Mouse (Mus musculus): ENCODE data around the gene Ptgds. TPM values are rescaled to one million over a fixed set of nuclear protein-coding genes. Genes with fewer than 3 reads are reported as not detected.

The Ptgds gene
- polyA plus RNA-seq, 1 experiment from 2014 or later, result 1.5 TPM

- Histone ChIP-seq H3K27ac (ENCODE audit: low read depth, low read length) (no peak overlapping the region), H3K9ac (ENCODE audit: low read depth, low read length) (no peak overlapping the region), H3K4me2 (replicated peaks; ENCODE audit: low read depth, low read length) (no peak overlapping the region), H3K27me3 (ENCODE audit: control insufficient read depth, insufficient read depth, low read length) (no peaks in the 10 kb centered on the region), H3K36me3 (ENCODE audit: control insufficient read depth, insufficient read depth, low read length) (no peaks in the 10 kb centered on the region), H3K9me3 (ENCODE audit: control insufficient read depth, low read length) (no peaks in the 10 kb centered on the region), H3K4me1 (ENCODE audit: control insufficient read depth, insufficient read depth, low read length) (no peaks in the 10 kb centered on the region), H3K4me3 (ENCODE audit: low read length) (no peak overlapping the region)
- no peak for ATAC-seq (ENCODE audit: low FRiP score, low TSS enrichment)
- 77% methylated on average over 10 of the region's 10 CpGs for WGBS
Measured at GRCm38 (mm10) chr2:25468962-25469915, 607 bp downstream of the Ptgds start.

DNA sequence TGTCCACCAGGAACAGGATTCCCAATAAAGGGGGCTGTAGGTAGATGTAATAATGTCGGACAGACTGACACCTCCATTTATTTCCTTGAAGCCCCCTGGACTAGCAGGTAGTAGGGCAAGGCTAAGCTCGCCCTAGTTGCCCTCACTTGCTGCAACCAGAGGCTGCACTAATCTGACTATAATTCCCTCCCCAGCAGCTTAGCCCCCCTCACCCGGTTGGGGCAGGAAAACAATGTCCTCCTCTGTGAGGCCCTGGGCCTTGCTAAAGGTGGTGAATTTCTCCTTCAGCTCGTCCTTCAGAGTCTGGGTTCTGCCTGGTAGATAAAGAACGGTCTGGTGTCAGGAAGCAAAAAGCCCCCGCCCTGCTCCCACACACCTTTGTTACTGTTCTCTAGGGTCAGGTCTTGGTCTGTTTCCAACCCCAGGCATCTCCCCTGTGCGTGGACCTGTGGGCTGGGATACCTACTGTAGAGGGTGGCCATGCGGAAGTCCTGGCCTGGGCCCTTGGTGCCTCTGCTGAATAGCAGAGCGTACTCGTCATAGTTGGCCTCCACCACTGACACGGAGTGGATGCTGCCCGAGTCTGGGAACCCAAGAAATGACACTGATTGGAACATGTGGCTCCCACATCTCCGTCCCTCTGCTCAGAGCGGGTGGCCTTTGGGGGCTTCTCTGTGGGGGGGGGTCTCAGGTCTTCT, 2.1 kb downstream of the Ptgds start:
- WGBS, result 80% methylated on average over 14 of the region's 14 CpGs
- Histone ChIP-seq H3K9me3 (ENCODE audit: control insufficient read depth, low read length) (no peaks in the 10 kb centered on the region), H3K4me1 (ENCODE audit: control insufficient read depth, insufficient read depth, low read length) (no peaks in the 10 kb centered on the region), H3K27ac (ENCODE audit: low read depth, low read length) (no peak overlapping the region), H3K4me2 (replicated peaks; ENCODE audit: low read depth, low read length) (no peak overlapping the region), H3K4me3 (ENCODE audit: low read length) (no peak overlapping the region), H3K9ac (ENCODE audit: low read depth, low read length) (no peak overlapping the region), H3K27me3 (ENCODE audit: control insufficient read depth, insufficient read depth, low read length) (no peaks in the 10 kb centered on the region), H3K36me3 (ENCODE audit: control insufficient read depth, insufficient read depth, low read length) (no peaks in the 10 kb centered on the region)
- no peak for ATAC-seq (ENCODE audit: low FRiP score, low TSS enrichment)

- no peak overlapping the region for H3K4me3 ChIP-seq (ENCODE audit: low read length)
- WGBS, result 48% methylated on average over 10 of the region's 10 CpGs
- H3K27me3 ChIP-seq (ENCODE audit: control insufficient read depth, insufficient read depth, low read length), result no peaks in the 10 kb centered on the region
- no peak overlapping the region for H3K4me2 ChIP-seq (replicated peaks; ENCODE audit: low read depth, low read length)
- no peak overlapping the region for H3K27ac ChIP-seq (ENCODE audit: low read depth, low read length)
- H3K9me3 ChIP-seq (ENCODE audit: control insufficient read depth, low read length), result no peaks in the 10 kb centered on the region
- no peaks in the 10 kb centered on the region for H3K36me3 ChIP-seq (ENCODE audit: control insufficient read depth, insufficient read depth, low read length)
- no peak overlapping the region for H3K9ac ChIP-seq (ENCODE audit: low read depth, low read length)
- no peak for ATAC-seq (ENCODE audit: low FRiP score, low TSS enrichment)
- no peaks in the 10 kb centered on the region; the same call in 1 of the 2 replicates for H3K4me1 ChIP-seq (ENCODE audit: control insufficient read depth, insufficient read depth, low read length)
Measured at GRCm38 (mm10) chr2:25465816-25466635, 3.8 kb downstream of the Ptgds start.

- no peaks in the 10 kb centered on the region for H3K36me3 ChIP-seq (ENCODE audit: control insufficient read depth, insufficient read depth, low read length)
- no peak for ATAC-seq (ENCODE audit: low FRiP score, low TSS enrichment)
- no peak overlapping the region for H3K27ac ChIP-seq (ENCODE audit: low read depth, low read length)
- H3K4me2 ChIP-seq (replicated peaks; ENCODE audit: low read depth, low read length), result no peak overlapping the region
- no peak overlapping the region for H3K9ac ChIP-seq (ENCODE audit: low read depth, low read length)
- no peak overlapping the region for H3K4me3 ChIP-seq (ENCODE audit: low read length)
- 86% methylated on average over 2 of the region's 2 CpGs for WGBS
- H3K4me1 ChIP-seq (ENCODE audit: control insufficient read depth, insufficient read depth, low read length), result no peaks in the 10 kb centered on the region; the same call in 1 of the 2 replicates
- no peaks in the 10 kb centered on the region for H3K27me3 ChIP-seq (ENCODE audit: control insufficient read depth, insufficient read depth, low read length)
- no peaks in the 10 kb centered on the region for H3K9me3 ChIP-seq (ENCODE audit: control insufficient read depth, low read length)
Measured at GRCm38 (mm10) chr2:25465256-25465655, 4.6 kb downstream of the Ptgds start.

DNA sequence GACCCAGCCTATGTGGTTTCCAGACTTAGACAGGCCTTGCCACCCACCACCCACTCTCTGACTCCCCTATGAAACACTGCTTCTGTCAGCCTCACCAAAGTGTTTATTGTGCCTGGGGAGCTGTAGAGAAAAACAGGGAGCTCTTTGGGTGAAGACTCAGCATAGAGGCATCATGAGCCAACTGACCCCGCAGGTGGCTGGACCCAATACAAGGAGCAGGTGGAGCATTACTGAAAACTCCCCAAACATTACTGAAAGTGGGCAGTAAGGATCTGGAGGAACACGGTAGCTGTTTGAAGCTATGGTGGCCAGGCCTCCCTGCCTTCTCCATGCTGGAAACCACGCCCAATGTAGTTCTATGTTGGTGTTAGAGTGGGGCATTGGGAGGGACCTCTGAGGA, 6.2 kb downstream of the Ptgds start:
- Histone ChIP-seq H3K9ac (ENCODE audit: low read depth, low read length) (no peak overlapping the region), H3K4me2 (replicated peaks; ENCODE audit: low read depth, low read length) (no peak overlapping the region), H3K36me3 (ENCODE audit: control insufficient read depth, insufficient read depth, low read length) (no peaks in the 10 kb centered on the region; the same call in 1 of the 2 replicates), H3K27me3 (ENCODE audit: control insufficient read depth, insufficient read depth, low read length) (no peaks in the 10 kb centered on the region), H3K9me3 (ENCODE audit: control insufficient read depth, low read length) (no peaks in the 10 kb centered on the region), H3K27ac (ENCODE audit: low read depth, low read length) (no peak overlapping the region), H3K4me1 (ENCODE audit: control insufficient read depth, insufficient read depth, low read length) (no peaks in the 10 kb centered on the region; the same call in none of the 2 replicates), H3K4me3 (ENCODE audit: low read length) (no peak overlapping the region)
- ATAC-seq (ENCODE audit: low FRiP score, low TSS enrichment), result no peak
- WGBS, result 90% methylated on average over 3 of the region's 3 CpGs

DNA sequence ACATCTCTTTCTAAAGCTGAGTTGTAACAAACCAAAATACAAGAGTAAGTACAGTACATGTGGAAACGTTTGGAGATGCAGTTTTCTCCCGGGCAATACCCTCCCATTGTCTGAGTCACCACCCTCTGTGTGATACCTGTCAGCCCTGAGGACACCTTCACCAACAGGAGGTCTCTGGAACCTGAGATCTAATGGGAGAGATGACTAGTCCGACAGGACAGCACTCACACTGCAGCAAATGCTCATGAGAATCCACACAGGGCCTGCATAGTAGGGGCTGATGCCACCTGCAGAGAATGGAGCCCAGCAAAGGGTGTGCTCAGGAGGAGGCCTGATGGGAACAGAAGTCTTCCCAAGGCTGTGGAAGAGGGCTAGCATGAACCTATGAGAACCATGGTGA, 8.4 kb downstream of the Ptgds start:
- peak overlapping the region; percentile 63 for H3K4me2 ChIP-seq (replicated peaks; ENCODE audit: low read depth, low read length)
- WGBS, result 25% methylated on average over 3 of the region's 3 CpGs
- no peaks in the 10 kb centered on the region; the same call in none of the 2 replicates for H3K4me1 ChIP-seq (ENCODE audit: control insufficient read depth, insufficient read depth, low read length)
- H3K27me3 ChIP-seq (ENCODE audit: control insufficient read depth, insufficient read depth, low read length), result no peaks in the 10 kb centered on the region
- no peak overlapping the region; the same call in 1 of the 2 replicates for H3K9ac ChIP-seq (ENCODE audit: low read depth, low read length)
- no peaks in the 10 kb centered on the region; the same call in 1 of the 2 replicates for H3K36me3 ChIP-seq (ENCODE audit: control insufficient read depth, insufficient read depth, low read length)
- no peaks in the 10 kb centered on the region for H3K9me3 ChIP-seq (ENCODE audit: control insufficient read depth, low read length)
- H3K4me3 ChIP-seq (ENCODE audit: low read length), result peak overlapping the region; percentile 57
- H3K27ac ChIP-seq (ENCODE audit: low read depth, low read length), result peak overlapping the region; percentile 52; the same call in 1 of the 2 replicates
- ATAC-seq (ENCODE audit: low FRiP score, low TSS enrichment), result peak; percentile 4; the same call in 1 of the 2 replicates

DNA sequence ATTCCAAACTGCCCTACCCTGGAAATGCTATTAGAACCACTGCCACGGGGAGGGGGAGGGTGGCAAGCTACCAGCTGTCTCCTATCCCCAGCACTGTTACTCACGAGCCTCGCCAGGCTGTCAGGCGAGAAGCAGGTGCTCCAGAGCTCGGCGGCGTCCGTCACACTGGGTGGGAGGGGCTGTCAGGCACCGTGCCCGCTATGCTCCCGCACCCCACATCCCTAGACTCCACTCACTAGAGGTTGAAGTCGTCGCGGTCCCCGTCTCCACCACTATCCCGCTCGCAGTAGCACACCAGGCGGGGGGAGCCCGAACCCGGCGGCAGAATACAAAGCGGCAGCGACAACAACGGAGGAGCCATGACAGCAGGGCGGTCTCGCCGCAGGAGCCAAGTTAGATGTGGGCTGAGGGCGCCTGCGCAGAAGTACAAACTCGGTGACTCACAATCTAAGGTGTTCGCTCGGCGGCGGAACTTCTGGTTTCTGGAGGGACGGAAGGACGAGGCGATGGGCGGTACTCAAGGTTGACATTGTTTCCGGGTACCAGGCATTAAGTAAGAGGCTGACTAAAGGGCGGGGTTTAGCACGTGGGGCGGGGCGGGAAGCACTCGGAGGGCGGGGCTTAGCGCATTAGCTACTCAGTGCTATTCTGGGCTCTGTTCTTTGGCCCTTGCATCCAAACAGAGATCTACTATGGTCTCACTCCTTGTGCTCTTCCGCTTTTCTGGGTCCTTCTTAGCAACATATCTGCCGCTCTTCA, 9.1 kb downstream of the Ptgds start, which contains the start of gene Paxx:
Paxx (minus strand) TSS at position 544 of the 759 bp plus-strand sequence.
- WGBS, result under 1% methylated on average over 48 of the region's 48 CpGs
- Histone ChIP-seq H3K36me3 (ENCODE audit: control insufficient read depth, insufficient read depth, low read length) (no peaks in the 10 kb centered on the region; the same call in 1 of the 2 replicates), H3K9ac (ENCODE audit: low read depth, low read length) (peak within 1 kb of the TSS; percentile 56), H3K27ac (ENCODE audit: low read depth, low read length) (peak within 1 kb of the TSS; percentile 52; the same call in 1 of the 2 replicates), H3K4me2 (replicated peaks; ENCODE audit: low read depth, low read length) (peak within 1 kb of the TSS; percentile 63), H3K4me1 (ENCODE audit: control insufficient read depth, insufficient read depth, low read length) (no peaks in the 10 kb centered on the region; the same call in none of the 2 replicates), H3K9me3 (ENCODE audit: control insufficient read depth, low read length) (no peaks in the 10 kb centered on the region), H3K4me3 (ENCODE audit: low read length) (peak within 1 kb of the TSS; percentile 57), H3K27me3 (ENCODE audit: control insufficient read depth, insufficient read depth, low read length) (no peaks in the 10 kb centered on the region)
- peak; percentile 91 for ATAC-seq (ENCODE audit: low FRiP score, low TSS enrichment)

GRCm38 (mm10) chr2:25460135-25460534, 9.7 kb downstream of the Ptgds start:
- Histone ChIP-seq H3K4me2 (replicated peaks; ENCODE audit: low read depth, low read length) (peak overlapping the region; percentile 63), H3K36me3 (ENCODE audit: control insufficient read depth, insufficient read depth, low read length) (no peaks in the 10 kb centered on the region; the same call in 1 of the 2 replicates), H3K9ac (ENCODE audit: low read depth, low read length) (peak overlapping the region; percentile 56), H3K9me3 (ENCODE audit: control insufficient read depth, low read length) (no peaks in the 10 kb centered on the region), H3K4me1 (ENCODE audit: control insufficient read depth, insufficient read depth, low read length) (no peaks in the 10 kb centered on the region; the same call in none of the 2 replicates), H3K27ac (ENCODE audit: low read depth, low read length) (no peak overlapping the region; the same call in 1 of the 2 replicates), H3K4me3 (ENCODE audit: low read length) (peak overlapping the region; percentile 57), H3K27me3 (ENCODE audit: control insufficient read depth, insufficient read depth, low read length) (no peaks in the 10 kb centered on the region)
- ATAC-seq (ENCODE audit: low FRiP score, low TSS enrichment), result no peak
- WGBS, result 31% methylated on average over 5 of the region's 5 CpGs
